Mouse (Mus musculus) megakaryocyte, embryonic 14.5 days (primary cell): ENCODE measurements around the gene Nsun3. TPM values are rescaled to one million over a fixed set of nuclear protein-coding genes. Genes with fewer than 3 reads are reported as not detected.

Source experiments
- H3K27me3 ChIP-seq: replicated peaks from 2 replicates; pipeline ENCODE3; 2012; ENCODE audit warnings: inconsistent platforms
- H3K36me3 ChIP-seq: replicated peaks from 2 replicates; pipeline ENCODE3; 2012; ENCODE audit warnings: low read length, inconsistent platforms, mixed read lengths
- H3K4me1 ChIP-seq: 2 replicates; pipeline ENCODE4 v1.6.1; 2012; ENCODE audit warnings: inconsistent platforms
- H3K4me3 ChIP-seq: replicated peaks from 2 replicates; pipeline ENCODE3; 2012; ENCODE audit warnings: moderate library complexity, mild to moderate bottlenecking, inconsistent platforms
- H3K9me3 ChIP-seq: 2 replicates; pipeline ENCODE4 v1.6.1; 2012; ENCODE audit warnings: inconsistent platforms
- FLI1 ChIP-seq: IDR thresholded peaks from 2 replicates; pipeline ENCODE4 v1.6.1; 2012; ENCODE audit warnings: low read length, inconsistent platforms, mixed read lengths
- GATA1 ChIP-seq: IDR thresholded peaks from 3 replicates; pipeline ENCODE4 v1.6.1; 2012; ENCODE audit warnings: mixed read lengths, low read length, inconsistent platforms, borderline replicate concordance
- polyA plus RNA-seq: library from polyadenylated mRNA; stranded (reverse); fragments of >175 nt; gene quantifications from 2 replicates; pipeline ENCODE4 v1.2.3, GENCODE M21; 2012; ENCODE audit warnings: low replicate concordance; ENCODE audit not compliant: insufficient read depth

Nsun3 gene
- polyA plus RNA-seq, 1 experiment: 2.2 TPM

DNA sequence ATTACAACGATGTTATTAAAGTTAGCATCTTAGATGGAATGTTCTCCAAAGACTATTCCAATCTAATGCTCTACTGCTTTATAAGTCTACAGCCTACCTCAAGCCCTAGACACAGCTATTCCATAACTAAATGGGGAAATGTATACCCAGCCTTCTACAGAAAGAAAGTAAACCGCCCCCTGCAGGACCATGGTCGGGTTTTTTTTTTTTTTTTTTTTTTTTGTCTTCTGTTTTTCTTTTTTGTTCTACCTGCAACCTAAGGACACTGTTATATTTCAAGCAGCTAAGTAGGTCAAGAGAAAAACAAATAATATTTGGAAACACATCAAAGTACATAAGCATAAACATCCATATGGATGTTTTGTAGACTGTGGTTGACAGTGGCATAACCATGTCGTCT lies 101.1 kb downstream of the Nsun3 start:
- Histone ChIP-seq H3K27me3 (no peaks in the 10 kb centered on the region), H3K9me3 (0 out of 2 replicates have a peak, but pooled peaks cover 3% of the 10 kb centered on the region), H3K4me1 (no peaks in the 10 kb centered on the region), H3K4me3 (no peak overlapping the region), H3K36me3 (no peaks in the 10 kb centered on the region)
- TF ChIP-seq GATA1 (no peak), FLI1 (no peak)

Other genes with a start within 250 kb of the Nsun3 start
- gene Stx19, start 27.9 kb upstream of the Nsun3 start, polyA plus RNA-seq: not detected in 2 replicates
- gene Arl13b, start 60.2 kb upstream of the Nsun3 start, polyA plus RNA-seq: 1.00 TPM in 1 of 2 replicates, not detected in the other
- gene Pros1, start 67.5 kb upstream of the Nsun3 start, polyA plus RNA-seq: 6.5 and 8.4 TPM in 2 replicates